Mouse (Mus musculus) stomach, postnatal 0 days (tissue): ENCODE measurements around the gene Gse1. TPM values are rescaled to one million over a fixed set of nuclear protein-coding genes. Genes with fewer than 3 reads are reported as not detected.

Experiments used
- ATAC-seq: fragments of 200-750 bp; cut with Nextera tagmentation; 2 replicates; pipeline ENCODE4 v1.8.0; 2017; ENCODE audit not compliant: low FRiP score, low TSS enrichment
- DNase-seq: peaks from one replicate; pipeline ENCODE4 v3.0.0-alpha.2; 2016; ENCODE audit warnings: low spot score
- H3K27ac ChIP-seq: fragments of 300-500 bp; sonication (generic); replicated peaks from 2 replicates; pipeline ENCODE4 v1.5.1; 2014; ENCODE audit warnings: mild to moderate bottlenecking, control low read depth
- H3K27me3 ChIP-seq: fragments of 300-500 bp; sonication (generic); 2 replicates; pipeline ENCODE4 v1.6.1; 2014; ENCODE audit warnings: low read length; ENCODE audit not compliant: control insufficient read depth, insufficient read depth
- H3K36me3 ChIP-seq: fragments of 300-500 bp; sonication (generic); 2 replicates; pipeline ENCODE4 v1.6.1; 2014; ENCODE audit warnings: low read length, mixed read lengths; ENCODE audit not compliant: control insufficient read depth, insufficient read depth
- H3K4me1 ChIP-seq: fragments of 300-500 bp; sonication (generic); replicated peaks from 2 replicates; pipeline ENCODE4 v1.6.1; 2014; ENCODE audit warnings: antibody characterized with exemption; ENCODE audit not compliant: control insufficient read depth, insufficient read depth
- H3K4me2 ChIP-seq: fragments of 300-500 bp; sonication (generic); replicated peaks from 2 replicates; pipeline ENCODE4 v1.6.1; 2014; ENCODE audit warnings: low read depth, mild to moderate bottlenecking, control low read depth, moderate library complexity
- H3K4me3 ChIP-seq: fragments of 300-500 bp; sonication (generic); 2 replicates; pipeline ENCODE4 v1.5.1; 2014; ENCODE audit warnings: low read depth, low read length, control low read depth
- H3K9ac ChIP-seq: fragments of 300-500 bp; sonication (generic); 2 replicates; pipeline ENCODE4 v1.6.1; 2014; ENCODE audit warnings: mild to moderate bottlenecking, low read length, control low read depth, mixed read lengths
- H3K9me3 ChIP-seq: fragments of 300-500 bp; sonication (generic); 2 replicates; pipeline ENCODE4 v1.6.1; 2016; ENCODE audit warnings: low read length; ENCODE audit not compliant: control insufficient read depth
- CTCF ChIP-seq: IDR thresholded peaks from 2 replicates; pipeline ENCODE4 v1.5.1; 2016; ENCODE audit warnings: antibody characterized with exemption, low read depth, mild to moderate bottlenecking, moderate library complexity
- EP300 ChIP-seq: optimal IDR thresholded peaks from 2 replicates; pipeline ENCODE3; 2016; ENCODE audit warnings: antibody characterized with exemption
- WGBS: fragments of 180-500 bp; shearing (Covaris S2); extraction: QIAGEN DNeasy Blood & Tissue Kit; methylation state at CpG from one replicate; pipeline ENCODE4 v1.1.7; 2014; 5-methylcytosine and 5-hydroxymethylcytosine counted together
- polyA plus RNA-seq: library from polyadenylated mRNA; unstranded; fragments of >200 nt; fragmentation: Nextera tagmentation; extraction: Ambion mirVana; gene quantifications from 2 replicates; pipeline ENCODE4 v1.2.1, GENCODE M21; 2015

Gse1 gene
- polyA plus RNA-seq, 1 experiment from 2014 or later = 6.4 TPM

DNA sequence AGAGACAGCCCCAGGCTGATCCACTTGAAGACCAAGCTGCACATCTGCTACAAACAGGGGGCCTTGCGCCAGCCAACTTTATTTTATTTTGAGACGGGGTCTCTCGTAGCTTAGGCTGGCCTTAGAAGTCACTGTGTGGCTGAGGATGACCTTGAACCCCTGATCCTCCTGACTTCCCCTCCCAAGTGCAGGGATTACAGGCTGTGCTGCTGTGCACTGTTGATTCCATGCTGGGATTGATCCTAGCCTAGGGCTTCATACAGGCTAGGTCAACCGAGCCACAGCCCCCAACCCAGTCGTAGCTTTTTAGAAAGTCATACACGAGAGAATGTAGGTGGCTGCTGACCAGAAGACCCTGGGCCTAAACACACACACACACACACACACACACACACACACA lies 284.9 kb downstream of the Gse1 start:
- H3K4me3 ChIP-seq = no peak overlapping the region
- ATAC-seq = no peak
- no peak overlapping the region for H3K27ac ChIP-seq
- no peaks in the 10 kb centered on the region for H3K36me3 ChIP-seq
- H3K4me1 ChIP-seq = peaks cover 20% of the 10 kb centered on the region
- TF ChIP-seq CTCF = no peak
- TF ChIP-seq EP300 = no peak
- H3K9ac ChIP-seq = no peak overlapping the region
- WGBS = 83% methylated on average over 6 of the region's 6 CpGs
- H3K4me2 ChIP-seq = no peak overlapping the region
- no peak for DNase-seq
- no peaks in the 10 kb centered on the region for H3K27me3 ChIP-seq
- no peaks in the 10 kb centered on the region for H3K9me3 ChIP-seq

DNA sequence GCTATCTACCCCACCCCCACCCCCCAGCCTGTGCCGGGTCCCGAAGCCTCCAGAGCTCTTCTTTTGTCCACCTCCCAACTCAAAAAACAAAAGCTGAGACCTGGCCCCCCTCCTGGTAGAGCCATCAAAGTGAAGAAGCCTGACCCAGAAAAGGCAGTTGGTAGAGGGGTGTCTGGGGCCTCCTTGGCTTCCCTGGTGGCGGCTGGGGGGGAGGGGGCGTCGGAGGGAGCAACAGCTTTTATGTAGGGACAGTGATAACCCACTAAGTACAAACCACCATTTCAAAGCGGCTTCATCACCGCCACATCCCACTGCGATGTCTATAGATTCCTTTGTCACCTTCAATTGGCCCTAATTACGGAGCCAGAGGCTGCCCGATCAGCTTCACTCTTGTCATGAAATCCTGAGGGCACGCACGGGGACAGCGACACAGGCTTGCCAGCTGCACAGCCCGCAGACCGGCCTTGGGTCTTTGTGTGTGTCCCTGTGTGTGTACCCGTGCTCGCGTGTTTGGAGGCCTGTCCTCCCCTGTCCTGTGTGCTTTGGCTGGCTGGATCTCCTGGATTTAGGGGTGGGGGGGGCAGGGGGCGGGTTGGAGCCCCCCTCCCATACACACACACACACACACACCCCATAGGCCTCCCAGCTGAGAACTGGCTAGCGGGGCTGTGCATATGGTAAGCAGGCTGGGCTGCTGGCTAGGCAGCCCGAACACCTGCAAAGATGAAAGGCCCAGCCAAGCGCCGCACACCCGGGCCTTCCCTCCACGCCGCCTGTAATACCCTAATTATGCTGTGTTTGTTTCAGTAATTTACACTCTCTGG lies 285.6 kb downstream of the Gse1 start:
- Histone ChIP-seq H3K4me3 (no peak overlapping the region), H3K9me3 (no peaks in the 10 kb centered on the region), H3K9ac (no peak overlapping the region), H3K4me1 (peaks cover 17% of the 10 kb centered on the region), H3K27me3 (no peaks in the 10 kb centered on the region), H3K27ac (no peak overlapping the region), H3K4me2 (no peak overlapping the region), H3K36me3 (no peaks in the 10 kb centered on the region)
- DNase-seq (no peak), ATAC-seq (no peak)
- TF ChIP-seq CTCF (no peak), EP300 (no peak)
- WGBS = 66% methylated on average over 26 of the region's 26 CpGs

DNA sequence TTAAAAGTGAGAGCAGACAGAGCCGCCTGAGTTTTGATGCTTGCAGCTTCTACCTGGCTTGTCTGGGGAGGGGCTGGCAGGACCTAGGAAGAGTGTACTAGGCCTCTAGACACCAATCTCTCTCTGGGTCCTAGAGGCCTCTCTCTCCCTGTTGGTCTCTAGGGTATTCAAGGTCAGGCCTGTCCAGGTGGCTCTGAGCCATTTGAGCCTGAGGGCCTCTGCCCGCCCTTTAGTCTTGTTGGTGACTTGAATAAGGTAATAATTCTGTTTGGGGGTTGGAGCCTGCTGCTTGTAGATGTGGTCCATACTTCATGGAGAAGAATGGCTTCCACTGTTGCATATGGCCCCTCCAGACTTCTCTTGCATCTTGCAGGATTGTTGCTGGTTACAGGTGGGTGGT lies 287.0 kb downstream of the Gse1 start:
- Histone ChIP-seq H3K4me2 (no peak overlapping the region), H3K9me3 (no peaks in the 10 kb centered on the region), H3K27me3 (no peaks in the 10 kb centered on the region), H3K4me3 (no peak overlapping the region), H3K36me3 (no peaks in the 10 kb centered on the region), H3K27ac (no peak overlapping the region), H3K4me1 (peaks cover 8% of the 10 kb centered on the region), H3K9ac (no peak overlapping the region)
- 93% methylated on average over 2 of the region's 2 CpGs for WGBS
- no peak for ATAC-seq
- TF ChIP-seq CTCF = no peak
- TF ChIP-seq EP300 = no peak
- DNase-seq = no peak

- Histone ChIP-seq H3K9me3 (no peaks in the 10 kb centered on the region), H3K36me3 (no peaks in the 10 kb centered on the region), H3K4me3 (no peak overlapping the region), H3K4me1 (peaks cover 6% of the 10 kb centered on the region), H3K27ac (0 out of 2 replicates have a peak overlapping the region, but pooled peaks have one; percentile 13), H3K27me3 (no peaks in the 10 kb centered on the region), H3K4me2 (no peak overlapping the region), H3K9ac (no peak overlapping the region)
- 88% methylated on average over 6 of the region's 6 CpGs for WGBS
- no peak for DNase-seq
- TF ChIP-seq CTCF (no peak), EP300 (no peak)
- ATAC-seq = no peak
Measured at GRCm38 (mm10) chr8:120515650-120516049, 287.4 kb downstream of the Gse1 start.

GRCm38 (mm10) chr8:120516182-120516755 lies 288.0 kb downstream of the Gse1 start:
- 19% methylated on average over 11 of the region's 12 CpGs for WGBS
- no peak overlapping the region for H3K4me3 ChIP-seq
- no peaks in the 10 kb centered on the region for H3K36me3 ChIP-seq
- H3K27me3 ChIP-seq = no peaks in the 10 kb centered on the region
- TF ChIP-seq CTCF = no peak
- TF ChIP-seq EP300 = no peak
- H3K4me2 ChIP-seq = no peak overlapping the region
- ATAC-seq = no peak
- H3K9me3 ChIP-seq = no peaks in the 10 kb centered on the region
- peaks cover 9% of the 10 kb centered on the region for H3K4me1 ChIP-seq
- H3K27ac ChIP-seq = 0 out of 2 replicates have a peak overlapping the region, but pooled peaks have one; percentile 13
- DNase-seq = no peak
- H3K9ac ChIP-seq = no peak overlapping the region
